ENCODE assay signal across 8 mouse cellular contexts in the genomic region with DNA sequence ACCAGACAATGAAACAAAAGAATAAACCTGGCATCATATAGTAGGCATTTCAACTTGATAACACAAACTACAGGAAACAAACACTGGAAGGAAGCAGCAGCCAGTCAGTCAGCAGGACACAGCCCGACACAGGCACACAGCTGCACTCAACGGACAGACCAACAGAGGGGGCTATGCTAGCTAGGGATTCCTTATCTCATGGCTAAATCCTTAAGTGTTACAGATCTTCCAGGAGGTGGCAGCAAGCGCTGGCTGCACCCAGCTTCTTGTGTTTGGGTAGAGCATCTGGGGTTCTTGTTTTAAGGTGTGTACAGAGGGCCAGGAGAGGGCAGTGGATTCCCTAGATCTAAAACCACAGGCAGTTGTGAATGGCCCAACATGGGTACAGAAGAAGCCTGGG. TPM values are rescaled to one million over a fixed set of nuclear protein-coding genes. Genes with fewer than 3 reads are reported as not detected.
A peak's percentile ranks its signal among the peaks of the same experiment; 100 is the strongest.
DNase-seq lines count a peak whose midpoint lies in the region; ATAC-seq and TF ChIP-seq lines count a peak whose summit lies in the region.

No protein-coding gene starts in this region.

- H3K9ac ChIP-seq in forebrain, embryonic 16.5 days (replicated peaks; ENCODE audit: low read depth, low read length) = no peak overlapping the region
- no peak overlapping the region for H3K9ac ChIP-seq in hindbrain, embryonic 15.5 days
- no peak overlapping the region for H3K9ac ChIP-seq in stomach, postnatal 0 days (ENCODE audit: low read length)

- peak; percentile 42; the same call in 1 of the 2 replicates for ATAC-seq in cerebellum, adult (ENCODE audit: insufficient number of reproducible peaks, low FRiP score, low TSS enrichment)
- peak; percentile 44 for ATAC-seq in forebrain, embryonic 16.5 days
- ATAC-seq in hindbrain, embryonic 15.5 days (ENCODE audit: low FRiP score, low read depth) = peak; percentile 55; the same call in 1 of the 2 replicates
- ATAC-seq in megakaryocyte, adult 5-6 weeks (ENCODE audit: poor library complexity, severe bottlenecking) = peak; percentile 68
- peak; percentile 59 for ATAC-seq in stomach, postnatal 0 days (ENCODE audit: low FRiP score, low TSS enrichment)

- TF ChIP-seq POLR2A in spleen, adult 2 months (IDR thresholded peaks at IDR 0.05; ENCODE audit: low read depth, low read length) = no peak

- H3K36me3 ChIP-seq in spleen, adult 2 months (ENCODE audit: control insufficient read depth, insufficient read depth, low read length) = peaks cover 4% of the 10 kb centered on the region; the same call in 1 of the 2 replicates
- H3K36me3 ChIP-seq in forebrain, embryonic 16.5 days (ENCODE audit: control insufficient read depth, insufficient read depth) = peaks cover 55% of the 10 kb centered on the region
- peaks cover 79% of the 10 kb centered on the region for H3K36me3 ChIP-seq in hindbrain, embryonic 15.5 days
- peaks cover 28% of the 10 kb centered on the region for H3K36me3 ChIP-seq in stomach, postnatal 0 days (ENCODE audit: control insufficient read depth, insufficient read depth, low read length)

- no peak overlapping the region for H3K27ac ChIP-seq in spleen, adult 2 months (ENCODE audit: insufficient read depth, low read length)
- H3K27ac ChIP-seq in forebrain, embryonic 16.5 days (ENCODE audit: low read length) = no peak overlapping the region
- H3K27ac ChIP-seq in hindbrain, embryonic 15.5 days (replicated peaks) = no peak overlapping the region
- no peak overlapping the region for H3K27ac ChIP-seq in stomach, postnatal 0 days (replicated peaks)

- no peak overlapping the region for H3K4me2 ChIP-seq in forebrain, embryonic 16.5 days (ENCODE audit: low read length)
- no peak overlapping the region for H3K4me2 ChIP-seq in hindbrain, embryonic 15.5 days
- no peak overlapping the region for H3K4me2 ChIP-seq in stomach, postnatal 0 days (replicated peaks; ENCODE audit: low read depth)

- TF ChIP-seq EP300 in stomach, postnatal 0 days (optimal IDR thresholded peaks at IDR 0.05) = no peak

- peak in 1 of 2 experiments; percentile 27 for DNase-seq in spleen, adult 2 months (ENCODE audit: low read depth in 1 of 2, low spot score in 2 of 2)
- no peak for DNase-seq in spleen, adult 12 weeks (ENCODE audit: low spot score)
- DNase-seq in layer of hippocampus, postnatal 36 days = peak; percentile 61 to 65
- DNase-seq in stomach, postnatal 0 days (ENCODE audit: low spot score) = peak; percentile 79

- no peaks in the 10 kb centered on the region for H3K9me3 ChIP-seq in forebrain, embryonic 16.5 days (ENCODE audit: control insufficient read depth, low read length)
- no peaks in the 10 kb centered on the region for H3K9me3 ChIP-seq in hindbrain, embryonic 15.5 days
- H3K9me3 ChIP-seq in stomach, postnatal 0 days (ENCODE audit: control insufficient read depth, low read length) = no peaks in the 10 kb centered on the region

- peak; percentile 37; the same call in 1 of the 2 replicates for TF ChIP-seq CTCF in spleen, adult 2 months (IDR thresholded peaks at IDR 0.05; ENCODE audit: extremely low read depth, insufficient read depth, insufficient read length, insufficient replicate concordance)
- peak; percentile 97 for TF ChIP-seq CTCF in stomach, postnatal 0 days (IDR thresholded peaks at IDR 0.05; ENCODE audit: low read depth)

- no peak overlapping the region for H3K4me3 ChIP-seq in spleen, adult 2 months (ENCODE audit: extremely low read depth, insufficient read depth, insufficient read length)
- H3K4me3 ChIP-seq in forebrain, embryonic 16.5 days (replicated peaks; ENCODE audit: low read length) = no peak overlapping the region
- no peak overlapping the region for H3K4me3 ChIP-seq in hindbrain, embryonic 15.5 days
- no peak overlapping the region for H3K4me3 ChIP-seq in stomach, postnatal 0 days (ENCODE audit: low read depth, low read length)

- 10% methylated on average over 3 of the region's 3 CpGs for WGBS in spleen, adult 2 months
- 23% methylated on average over 3 of the region's 3 CpGs for WGBS in forebrain, embryonic 16.5 days
- 27% methylated on average over 3 of the region's 3 CpGs for WGBS in hindbrain, embryonic 15.5 days
- WGBS in stomach, postnatal 0 days = 22% methylated on average over 3 of the region's 3 CpGs

- no peaks in the 10 kb centered on the region for H3K27me3 ChIP-seq in spleen, adult 2 months (ENCODE audit: control insufficient read depth, insufficient read depth, low read length)
- no peaks in the 10 kb centered on the region for H3K27me3 ChIP-seq in forebrain, embryonic 16.5 days (replicated peaks; ENCODE audit: control insufficient read depth, insufficient read depth, low read length)
- no peaks in the 10 kb centered on the region for H3K27me3 ChIP-seq in hindbrain, embryonic 15.5 days
- no peaks in the 10 kb centered on the region for H3K27me3 ChIP-seq in stomach, postnatal 0 days (ENCODE audit: control insufficient read depth, insufficient read depth, low read length)

- no peaks in the 10 kb centered on the region for H3K4me1 ChIP-seq in spleen, adult 2 months (ENCODE audit: control insufficient read depth, insufficient read depth, insufficient read length)
- no peaks in the 10 kb centered on the region for H3K4me1 ChIP-seq in forebrain, embryonic 16.5 days (replicated peaks; ENCODE audit: control insufficient read depth, insufficient read depth, low read length)
- no peaks in the 10 kb centered on the region for H3K4me1 ChIP-seq in hindbrain, embryonic 15.5 days (replicated peaks)
- no peaks in the 10 kb centered on the region for H3K4me1 ChIP-seq in stomach, postnatal 0 days (replicated peaks; ENCODE audit: control insufficient read depth, insufficient read depth)

RNA-seq across cellular contexts. Expression of a gene that starts 12.7 kb away (rescaled TPM):
- polyA plus RNA-seq in spleen, adult 2 months (2012; rRNA removed) = 50.0 and 52.4 TPM in 2 replicates
- polyA plus RNA-seq in forebrain, embryonic 16.5 days (2015; fragmentation: Nextera tagmentation; extraction: Ambion mirVana) = 407 and 443 TPM in 2 replicates
- polyA plus RNA-seq in hindbrain, embryonic 15.5 days (2015; fragmentation: Nextera tagmentation; extraction: Ambion mirVana) = 349 and 352 TPM in 2 replicates
- total RNA-seq in layer of hippocampus, postnatal 36 days (2021) = 100 to 1,000 TPM; 160 to 180 TPM
- total RNA-seq in megakaryocyte, adult 5-6 weeks (2015) = 124 and 139 TPM in 2 replicates
- total RNA-seq in megakaryocyte, adult 5-6 weeks (2017) = 141 and 163 TPM in 2 replicates
- 262 and 274 TPM in 2 replicates for polyA plus RNA-seq in stomach, postnatal 0 days (2015; fragmentation: Nextera tagmentation; extraction: Ambion mirVana)

RNA-seq across cellular contexts. Expression of a gene that starts 24.3 kb away (rescaled TPM):
- 22.5 and 30.2 TPM in 2 replicates for polyA plus RNA-seq in spleen, adult 2 months (2012; rRNA removed)
- polyA plus RNA-seq in forebrain, embryonic 16.5 days (2015; fragmentation: Nextera tagmentation; extraction: Ambion mirVana) = 33.8 and 35.9 TPM in 2 replicates
- polyA plus RNA-seq in hindbrain, embryonic 15.5 days (2015; fragmentation: Nextera tagmentation; extraction: Ambion mirVana) = 34.1 and 39.6 TPM in 2 replicates
- 100 to 1,000 TPM; 106 to 108 TPM for total RNA-seq in layer of hippocampus, postnatal 36 days (2021)
- 4.2 and 5.3 TPM in 2 replicates for total RNA-seq in megakaryocyte, adult 5-6 weeks (2015)
- total RNA-seq in megakaryocyte, adult 5-6 weeks (2017) = 5.2 and 10.8 TPM in 2 replicates
- 10.0 and 10.9 TPM in 2 replicates for polyA plus RNA-seq in stomach, postnatal 0 days (2015; fragmentation: Nextera tagmentation; extraction: Ambion mirVana)

RNA-seq across cellular contexts. Expression of a gene that starts 49.8 kb away (rescaled TPM):
- polyA plus RNA-seq in spleen, adult 2 months (2012; rRNA removed) = 8.2 and 8.9 TPM in 2 replicates
- polyA plus RNA-seq in forebrain, embryonic 16.5 days (2015; fragmentation: Nextera tagmentation; extraction: Ambion mirVana) = 37.3 and 38.5 TPM in 2 replicates
- polyA plus RNA-seq in hindbrain, embryonic 15.5 days (2015; fragmentation: Nextera tagmentation; extraction: Ambion mirVana) = 21.6 and 23.9 TPM in 2 replicates
- total RNA-seq in layer of hippocampus, postnatal 36 days (2021) = 100 to 1,000 TPM in 1 of 2 experiments, 10 to 100 TPM in 1; 93.6 to 102 TPM
- 0.36 and 0.56 TPM in 2 replicates for total RNA-seq in megakaryocyte, adult 5-6 weeks (2015)
- total RNA-seq in megakaryocyte, adult 5-6 weeks (2017) = 0.04 and 0.99 TPM in 2 replicates
- polyA plus RNA-seq in stomach, postnatal 0 days (2015; fragmentation: Nextera tagmentation; extraction: Ambion mirVana) = 4.5 and 5.1 TPM in 2 replicates

RNA-seq across cellular contexts. Expression of a gene that starts 58.7 kb away (rescaled TPM):
- not detected in 2 replicates for polyA plus RNA-seq in spleen, adult 2 months (2012; rRNA removed)
- polyA plus RNA-seq in forebrain, embryonic 16.5 days (2015; fragmentation: Nextera tagmentation; extraction: Ambion mirVana) = not detected in 2 replicates
- polyA plus RNA-seq in hindbrain, embryonic 15.5 days (2015; fragmentation: Nextera tagmentation; extraction: Ambion mirVana) = not detected in 2 replicates
- not detected for total RNA-seq in layer of hippocampus, postnatal 36 days (2021)
- not detected in 2 replicates for total RNA-seq in megakaryocyte, adult 5-6 weeks (2015)
- not detected in 2 replicates for total RNA-seq in megakaryocyte, adult 5-6 weeks (2017)
- not detected in 2 replicates for polyA plus RNA-seq in stomach, postnatal 0 days (2015; fragmentation: Nextera tagmentation; extraction: Ambion mirVana)
